Mouse (Mus musculus): ENCODE results near the gene Pf4. TPM values are rescaled to one million over a fixed set of nuclear protein-coding genes. Genes with fewer than 3 reads are reported as not detected.

Gene Pf4
- polyA plus RNA-seq (2015; fragmentation: Nextera tagmentation; extraction: Ambion mirVana), result 57.8 and 63.4 TPM in 2 replicates

- peak within 1 kb of the TSS; percentile 33 for H3K4me2 ChIP-seq
- 56% methylated on average over 16 of the region's 16 CpGs for WGBS
Observed at GRCm38 (mm10) chr5:90771880-90772653, at the start of gene Pf4. Gene Pf4, plus strand, starts transcription at chr5:90772435.

GRCm38 (mm10) chr5:90722656-90723055 is 49.6 kb upstream of the Pf4 start:
- Histone ChIP-seq H3K9me3 (no peaks in the 10 kb centered on the region; the same call in 1 of the 2 replicates), H3K27me3 (replicated peaks) (no peaks in the 10 kb centered on the region), H3K4me1 (no peaks in the 10 kb centered on the region), H3K9ac (no peak overlapping the region), H3K27ac (replicated peaks) (no peak overlapping the region), H3K36me3 (no peaks in the 10 kb centered on the region), H3K4me3 (no peak overlapping the region), H3K4me2 (no peak overlapping the region)
- no peak for ATAC-seq (ENCODE audit: extremely low read depth, insufficient number of reproducible peaks, low FRiP score, low TSS enrichment)
- WGBS, result 69% methylated on average over 3 of the region's 3 CpGs

More at GRCm38 (mm10) chr5:90771880-90772653, at the start of gene Pf4:
- Histone ChIP-seq H3K9me3 (no peaks in the 10 kb centered on the region), H3K36me3 (no peaks in the 10 kb centered on the region), H3K4me3 (no peak within 1 kb of the TSS), H3K27ac (replicated peaks) (peak within 1 kb of the TSS; percentile 6; the same call in 1 of the 2 replicates), H3K4me1 (peaks cover 9% of the 10 kb centered on the region), H3K9ac (no peak within 1 kb of the TSS), H3K27me3 (replicated peaks) (no peaks in the 10 kb centered on the region)
- 0 out of 2 replicates have a peak, but pooled peaks have one; percentile 31 for ATAC-seq (ENCODE audit: extremely low read depth, insufficient number of reproducible peaks, low FRiP score, low TSS enrichment)

- no peak overlapping the region for H3K9ac ChIP-seq
- no peak overlapping the region for H3K27ac ChIP-seq (replicated peaks)
- H3K4me3 ChIP-seq, result no peak overlapping the region
- H3K36me3 ChIP-seq, result no peaks in the 10 kb centered on the region
- no peak for ATAC-seq (ENCODE audit: extremely low read depth, insufficient number of reproducible peaks, low FRiP score, low TSS enrichment)
- H3K4me2 ChIP-seq, result no peak overlapping the region
- 55% methylated on average over 3 of the region's 3 CpGs for WGBS
- no peaks in the 10 kb centered on the region for H3K4me1 ChIP-seq
- no peaks in the 10 kb centered on the region; the same call in 1 of the 2 replicates for H3K9me3 ChIP-seq
- H3K27me3 ChIP-seq (replicated peaks), result no peaks in the 10 kb centered on the region
Observed at GRCm38 (mm10) chr5:90728254-90728653, 44.0 kb upstream of the Pf4 start.

GRCm38 (mm10) chr5:90731480-90731879 is 40.8 kb upstream of the Pf4 start:
- H3K36me3 ChIP-seq, result no peaks in the 10 kb centered on the region
- WGBS, result 61% methylated on average over 4 of the region's 4 CpGs
- H3K9me3 ChIP-seq, result no peaks in the 10 kb centered on the region; the same call in 1 of the 2 replicates
- no peaks in the 10 kb centered on the region for H3K27me3 ChIP-seq (replicated peaks)
- H3K27ac ChIP-seq (replicated peaks), result no peak overlapping the region
- no peak overlapping the region for H3K4me2 ChIP-seq
- H3K4me1 ChIP-seq, result no peaks in the 10 kb centered on the region
- no peak overlapping the region for H3K4me3 ChIP-seq
- ATAC-seq (ENCODE audit: extremely low read depth, insufficient number of reproducible peaks, low FRiP score, low TSS enrichment), result no peak; the same call in 1 of the 2 replicates
- no peak overlapping the region for H3K9ac ChIP-seq

- Histone ChIP-seq H3K27ac (replicated peaks) (no peak overlapping the region), H3K4me3 (no peak overlapping the region), H3K9me3 (no peaks in the 10 kb centered on the region), H3K9ac (no peak overlapping the region), H3K4me1 (no peaks in the 10 kb centered on the region), H3K36me3 (no peaks in the 10 kb centered on the region), H3K4me2 (no peak overlapping the region), H3K27me3 (replicated peaks) (no peaks in the 10 kb centered on the region)
- no peak for ATAC-seq (ENCODE audit: extremely low read depth, insufficient number of reproducible peaks, low FRiP score, low TSS enrichment)
- 50% methylated on average over 4 of the region's 4 CpGs for WGBS
Observed at GRCm38 (mm10) chr5:90742029-90742428, 30.2 kb upstream of the Pf4 start.

GRCm38 (mm10) chr5:90753934-90754333 is 18.3 kb upstream of the Pf4 start:
- ATAC-seq (ENCODE audit: extremely low read depth, insufficient number of reproducible peaks, low FRiP score, low TSS enrichment), result no peak
- Histone ChIP-seq H3K4me3 (no peak overlapping the region), H3K9me3 (no peaks in the 10 kb centered on the region), H3K36me3 (no peaks in the 10 kb centered on the region), H3K9ac (no peak overlapping the region), H3K27ac (replicated peaks) (no peak overlapping the region), H3K27me3 (replicated peaks) (peaks cover 12% of the 10 kb centered on the region), H3K4me2 (no peak overlapping the region), H3K4me1 (peaks cover 9% of the 10 kb centered on the region)
- WGBS, result 85% methylated on average over 1 of the region's 1 CpGs

- ATAC-seq (ENCODE audit: extremely low read depth, insufficient number of reproducible peaks, low FRiP score, low TSS enrichment), result no peak
- peaks cover 26% of the 10 kb centered on the region for H3K27me3 ChIP-seq (replicated peaks)
- peaks cover 16% of the 10 kb centered on the region for H3K4me1 ChIP-seq
- no peak overlapping the region for H3K9ac ChIP-seq
- no peak overlapping the region for H3K4me3 ChIP-seq
- H3K36me3 ChIP-seq, result no peaks in the 10 kb centered on the region
- H3K4me2 ChIP-seq, result no peak overlapping the region
- WGBS, result 24% methylated on average over 5 of the region's 5 CpGs
- no peaks in the 10 kb centered on the region for H3K9me3 ChIP-seq
- H3K27ac ChIP-seq (replicated peaks), result no peak overlapping the region
Observed at GRCm38 (mm10) chr5:90758020-90758605, 14.1 kb upstream of the Pf4 start.

- WGBS, result 7% methylated on average over 32 of the region's 32 CpGs
- H3K9ac ChIP-seq, result peak within 1 kb of the TSS; percentile 33; the same call in 1 of the 2 replicates
- no peaks in the 10 kb centered on the region for H3K9me3 ChIP-seq
- H3K4me2 ChIP-seq, result peak within 1 kb of the TSS; percentile 65
- H3K36me3 ChIP-seq, result no peaks in the 10 kb centered on the region
- peaks cover 26% of the 10 kb centered on the region for H3K27me3 ChIP-seq (replicated peaks)
- peak within 1 kb of the TSS; percentile 41 for H3K4me3 ChIP-seq
- no peak for ATAC-seq (ENCODE audit: extremely low read depth, insufficient number of reproducible peaks, low FRiP score, low TSS enrichment)
- H3K4me1 ChIP-seq, result peaks cover 16% of the 10 kb centered on the region
- H3K27ac ChIP-seq (replicated peaks), result no peak within 1 kb of the TSS
Observed at GRCm38 (mm10) chr5:90759077-90760065, 12.9 kb upstream of the Pf4 start, which contains the start of gene Cxcl5. Gene Cxcl5, plus strand, starts transcription at chr5:90759360.

- no peak for ATAC-seq (ENCODE audit: extremely low read depth, insufficient number of reproducible peaks, low FRiP score, low TSS enrichment)
- Histone ChIP-seq H3K9ac (no peak overlapping the region), H3K4me3 (no peak overlapping the region), H3K4me1 (peaks cover 16% of the 10 kb centered on the region), H3K36me3 (no peaks in the 10 kb centered on the region), H3K9me3 (no peaks in the 10 kb centered on the region), H3K27me3 (replicated peaks) (peaks cover 26% of the 10 kb centered on the region), H3K4me2 (no peak overlapping the region), H3K27ac (replicated peaks) (no peak overlapping the region)
- WGBS, result 38% methylated on average over 4 of the region's 4 CpGs
Observed at GRCm38 (mm10) chr5:90760303-90760702, 11.9 kb upstream of the Pf4 start.

GRCm38 (mm10) chr5:90760844-90761243 is 11.4 kb upstream of the Pf4 start:
- WGBS, result 82% methylated on average over 2 of the region's 2 CpGs
- ATAC-seq (ENCODE audit: extremely low read depth, insufficient number of reproducible peaks, low FRiP score, low TSS enrichment), result no peak

GRCm38 (mm10) chr5:90761834-90762233 is 10.4 kb upstream of the Pf4 start:
- 80% methylated on average over 3 of the region's 3 CpGs for WGBS
- no peaks in the 10 kb centered on the region for H3K9me3 ChIP-seq
- no peak for ATAC-seq (ENCODE audit: extremely low read depth, insufficient number of reproducible peaks, low FRiP score, low TSS enrichment)
- no peaks in the 10 kb centered on the region for H3K36me3 ChIP-seq
- no peak overlapping the region for H3K9ac ChIP-seq
- no peak overlapping the region for H3K4me2 ChIP-seq
- H3K4me1 ChIP-seq, result peaks cover 16% of the 10 kb centered on the region
- H3K27ac ChIP-seq (replicated peaks), result no peak overlapping the region
- no peak overlapping the region for H3K4me3 ChIP-seq
- peaks cover 26% of the 10 kb centered on the region for H3K27me3 ChIP-seq (replicated peaks)

More at GRCm38 (mm10) chr5:90760844-90761243, 11.4 kb upstream of the Pf4 start:
- no peak overlapping the region for H3K4me2 ChIP-seq
- peaks cover 26% of the 10 kb centered on the region for H3K27me3 ChIP-seq (replicated peaks)
- H3K9me3 ChIP-seq, result no peaks in the 10 kb centered on the region
- H3K36me3 ChIP-seq, result no peaks in the 10 kb centered on the region
- H3K9ac ChIP-seq, result no peak overlapping the region
- H3K4me1 ChIP-seq, result peaks cover 16% of the 10 kb centered on the region
- no peak overlapping the region for H3K4me3 ChIP-seq
- no peak overlapping the region for H3K27ac ChIP-seq (replicated peaks)

All from heart, embryonic 13.5 days (tissue).